Comparison of ENCODE assay signal across 20 mouse cellular contexts in genomic region chr7:145089315-145089721, GRCm38 (mm10).
DNase-seq lines count a peak whose midpoint lies in the region; ATAC-seq lines count a peak whose summit lies in the region.
"Had no signal": no experiment of that assay in that cellular context is flagged by ENCODE, and none has a peak within 500 bp of the region (broad histone marks: within the 10 kb centered on the region; RNA-seq: fewer than 3 reads in every experiment).

No protein-coding gene starts in this region.

- H3K9ac ChIP-seq in forebrain, embryonic 12.5 days: no peak overlapping the region
- H3K9ac ChIP-seq: forebrain, embryonic 15.5 days; heart, embryonic 13.5 days; liver, embryonic 15.5 days; midbrain, embryonic 12.5 days; neural tube, embryonic 13.5 days had no signal

- H3K4me3 ChIP-seq in forebrain, embryonic 12.5 days (replicated peaks): no peak overlapping the region
- H3K4me3 ChIP-seq: erythroblast, embryonic 14.5 days; forebrain, embryonic 15.5 days; heart, embryonic 13.5 days; liver, embryonic 15.5 days; midbrain, embryonic 12.5 days; neural tube, embryonic 13.5 days had no signal

- H3K4me2 ChIP-seq in forebrain, embryonic 12.5 days: no peak overlapping the region
- H3K4me2 ChIP-seq: forebrain, embryonic 15.5 days; heart, embryonic 13.5 days; liver, embryonic 15.5 days; midbrain, embryonic 12.5 days; neural tube, embryonic 13.5 days had no signal

- H3K4me1 ChIP-seq in forebrain, embryonic 12.5 days: no peaks in the 10 kb centered on the region

- H3K36me3 ChIP-seq in forebrain, embryonic 12.5 days (replicated peaks): no peaks in the 10 kb centered on the region
- H3K36me3 ChIP-seq: forebrain, embryonic 15.5 days; G1E; heart, embryonic 13.5 days; liver, embryonic 15.5 days; midbrain, embryonic 12.5 days; neural tube, embryonic 13.5 days had no signal

- DNase-seq in 3T3-L1 (ENCODE audit: low read depth, low spot score) (peak; percentile 57), NIH3T3 (ENCODE audit: low read depth) (peak; percentile 15)
- peak; percentile 68 for DNase-seq in thymus, postnatal 14 days
- no peak for DNase-seq in adrenal gland, adult 18-20 months (ENCODE audit: low spot score in 2 of 2)
- no peak for DNase-seq in kidney, postnatal 4 days
- DNase-seq: adrenal gland, adult 2 months; cerebellum, adult 8-10 months; kidney, adult 11 months; lung, postnatal 10 days had no signal

- H3K9me3 ChIP-seq in forebrain, embryonic 12.5 days: 0 out of 2 replicates have a peak, but pooled peaks cover 8% of the 10 kb centered on the region
- H3K9me3 ChIP-seq: forebrain, embryonic 15.5 days; G1E; liver, embryonic 15.5 days had no signal

- ATAC-seq in megakaryocyte, adult 5-6 weeks (ENCODE audit: poor library complexity, severe bottlenecking): peak; percentile 66
- no peak for ATAC-seq in forebrain, embryonic 12.5 days (ENCODE audit: low FRiP score)
- ATAC-seq: forebrain, embryonic 15.5 days; hindbrain, embryonic 16.5 days had no signal

- no peak overlapping the region for H3K27ac ChIP-seq in forebrain, embryonic 12.5 days
- H3K27ac ChIP-seq: forebrain, embryonic 15.5 days; heart, embryonic 13.5 days; kidney, postnatal 0 days; liver, embryonic 15.5 days; midbrain, embryonic 12.5 days; neural tube, embryonic 13.5 days had no signal

- H3K27me3 ChIP-seq in forebrain, embryonic 12.5 days: no peaks in the 10 kb centered on the region
- H3K27me3 ChIP-seq: forebrain, embryonic 15.5 days; heart, embryonic 13.5 days; liver, embryonic 15.5 days; midbrain, embryonic 12.5 days; neural tube, embryonic 13.5 days had no signal

- 86% methylated on average over 3 of the region's 3 CpGs for WGBS in forebrain, embryonic 12.5 days

Comparison
In these comparisons a context has a peak if more than half of its experiments do, and no peak if none do; other contexts are left out.
1. DNase-seq: peak in 3T3-L1 (single experiment), NIH3T3 (single experiment) and thymus, postnatal 14 days (single experiment); none in adrenal gland, adult 18-20 months (0 of 2) and kidney, postnatal 4 days (0 of 2).